Mouse (Mus musculus): ENCODE results near the gene Ccdc89. TPM values are rescaled to one million over a fixed set of nuclear protein-coding genes. Genes with fewer than 3 reads are reported as not detected.

The Ccdc89 gene
- polyA plus RNA-seq, 1 experiment = 0.07 TPM

DNA sequence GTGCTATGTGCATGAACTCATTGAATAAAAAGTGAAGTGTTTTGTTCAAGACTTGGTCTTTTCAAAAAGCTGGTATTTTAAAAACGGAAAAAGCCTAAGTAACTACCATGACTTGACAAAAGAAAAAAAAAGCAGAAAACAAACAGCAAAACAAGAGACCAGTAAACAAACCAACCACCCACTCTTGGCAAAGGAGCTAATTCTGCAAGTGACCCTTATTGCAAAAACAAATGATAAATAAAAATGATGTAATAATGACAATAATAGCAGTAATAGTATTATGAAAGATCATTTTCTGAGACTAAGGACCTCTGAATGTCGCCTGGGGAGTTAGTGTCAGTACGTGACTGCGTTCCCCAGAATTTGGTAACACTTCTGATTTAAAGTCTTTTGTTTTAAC is 15.7 kb downstream of the Ccdc89 start:
- Histone ChIP-seq H3K36me3 (ENCODE audit: control insufficient read depth, insufficient read depth) (peaks cover 14% of the 10 kb centered on the region), H3K4me3 (peak overlapping the region; percentile 81), H3K4me2 (ENCODE audit: low read depth) (peak overlapping the region; percentile 98), H3K27me3 (ENCODE audit: control insufficient read depth, insufficient read depth, insufficient read length) (no peaks in the 10 kb centered on the region), H3ac (ENCODE audit: control insufficient read depth, insufficient read length) (peak overlapping the region; percentile 98), H3K79me2 (ENCODE audit: control insufficient read depth, insufficient read depth) (peaks cover 33% of the 10 kb centered on the region)
- TF ChIP-seq CEBPB (IDR thresholded peaks at IDR 0.05; ENCODE audit: insufficient read depth, poor library complexity, severe bottlenecking) = peak; percentile 49; the same call in 1 of the 2 replicates
- no peak for TF ChIP-seq POLR2AphosphoS2 (IDR thresholded peaks at IDR 0.05; ENCODE audit: insufficient read length, low read depth)
- TF ChIP-seq MYOD1 (IDR thresholded peaks at IDR 0.05; ENCODE audit: control insufficient read depth in 1 of 3, insufficient read length in 2 of 3, low read depth in 2 of 3) = no peak
- no peak for TF ChIP-seq POLR2A (IDR thresholded peaks at IDR 0.05; ENCODE audit: insufficient read length, low read depth)

DNA sequence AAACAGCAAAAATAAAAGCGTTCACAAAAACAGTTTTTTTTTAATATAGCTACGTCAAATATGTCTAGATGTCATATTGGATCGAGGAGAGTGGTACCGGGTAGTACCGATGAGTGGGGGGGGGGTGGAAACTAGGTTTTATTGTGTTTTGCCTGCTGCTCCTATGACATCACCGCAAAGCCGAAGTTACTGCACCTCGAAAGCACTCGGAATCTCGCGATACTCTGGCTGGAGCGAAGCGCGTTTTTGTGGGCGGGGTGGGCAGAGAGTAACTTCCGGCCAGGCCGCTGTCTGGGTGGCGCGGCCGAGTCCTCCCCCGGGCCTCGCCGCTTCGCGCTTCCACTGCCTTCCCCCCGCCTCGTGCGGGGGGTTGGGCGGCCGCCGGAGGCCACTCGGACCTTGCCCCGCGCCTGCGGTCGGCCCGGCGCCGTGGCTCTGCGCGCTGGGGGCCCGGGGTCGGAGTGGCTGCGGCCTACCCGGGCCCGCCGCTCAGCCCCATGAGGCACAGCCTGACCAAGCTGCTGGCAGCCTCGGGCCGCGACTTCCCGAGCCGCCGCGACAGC is 16.2 kb downstream of the Ccdc89 start, which contains the start of gene Crebzf:
TSS of gene Crebzf (plus strand) at position 212 of the 563 bp plus-strand sequence.
- H3K4me3 ChIP-seq = peak within 1 kb of the TSS; percentile 81
- H3ac ChIP-seq (ENCODE audit: control insufficient read depth, insufficient read length) = peak within 1 kb of the TSS; percentile 98
- H3K36me3 ChIP-seq (ENCODE audit: control insufficient read depth, insufficient read depth) = peaks cover 19% of the 10 kb centered on the region
- no peaks in the 10 kb centered on the region for H3K27me3 ChIP-seq (ENCODE audit: control insufficient read depth, insufficient read depth, insufficient read length)
- peaks cover 38% of the 10 kb centered on the region for H3K79me2 ChIP-seq (ENCODE audit: control insufficient read depth, insufficient read depth)
- peak within 1 kb of the TSS; percentile 98 for H3K4me2 ChIP-seq (ENCODE audit: low read depth)
- TF ChIP-seq POLR2A (IDR thresholded peaks at IDR 0.05; ENCODE audit: insufficient read length, low read depth) (peak; percentile 84), E2F4 (IDR thresholded peaks at IDR 0.05; ENCODE audit: insufficient read depth) (peak; percentile 42), SRF (IDR thresholded peaks at IDR 0.05; ENCODE audit: control insufficient read depth, insufficient read length, low read depth) (no peak), TCF3 (IDR thresholded peaks at IDR 0.05; ENCODE audit: insufficient read length, low read depth) (no peak), POLR2AphosphoS2 (IDR thresholded peaks at IDR 0.05; ENCODE audit: insufficient read length, low read depth) (peak; percentile 84), CEBPB (IDR thresholded peaks at IDR 0.05; ENCODE audit: insufficient read depth, poor library complexity, severe bottlenecking) (no peak), REST (IDR thresholded peaks at IDR 0.05; ENCODE audit: insufficient read depth, insufficient read length) (no peak), MYOG (IDR thresholded peaks at IDR 0.05; ENCODE audit: control insufficient read depth in 1 of 3, insufficient read depth in 1 of 3, insufficient read length in 2 of 3, low read depth in 2 of 3) (peak in 1 of 3 experiments; percentile 7), MYOD1 (IDR thresholded peaks at IDR 0.05; ENCODE audit: control insufficient read depth in 1 of 3, insufficient read length in 2 of 3, low read depth in 2 of 3) (no peak)

DNA sequence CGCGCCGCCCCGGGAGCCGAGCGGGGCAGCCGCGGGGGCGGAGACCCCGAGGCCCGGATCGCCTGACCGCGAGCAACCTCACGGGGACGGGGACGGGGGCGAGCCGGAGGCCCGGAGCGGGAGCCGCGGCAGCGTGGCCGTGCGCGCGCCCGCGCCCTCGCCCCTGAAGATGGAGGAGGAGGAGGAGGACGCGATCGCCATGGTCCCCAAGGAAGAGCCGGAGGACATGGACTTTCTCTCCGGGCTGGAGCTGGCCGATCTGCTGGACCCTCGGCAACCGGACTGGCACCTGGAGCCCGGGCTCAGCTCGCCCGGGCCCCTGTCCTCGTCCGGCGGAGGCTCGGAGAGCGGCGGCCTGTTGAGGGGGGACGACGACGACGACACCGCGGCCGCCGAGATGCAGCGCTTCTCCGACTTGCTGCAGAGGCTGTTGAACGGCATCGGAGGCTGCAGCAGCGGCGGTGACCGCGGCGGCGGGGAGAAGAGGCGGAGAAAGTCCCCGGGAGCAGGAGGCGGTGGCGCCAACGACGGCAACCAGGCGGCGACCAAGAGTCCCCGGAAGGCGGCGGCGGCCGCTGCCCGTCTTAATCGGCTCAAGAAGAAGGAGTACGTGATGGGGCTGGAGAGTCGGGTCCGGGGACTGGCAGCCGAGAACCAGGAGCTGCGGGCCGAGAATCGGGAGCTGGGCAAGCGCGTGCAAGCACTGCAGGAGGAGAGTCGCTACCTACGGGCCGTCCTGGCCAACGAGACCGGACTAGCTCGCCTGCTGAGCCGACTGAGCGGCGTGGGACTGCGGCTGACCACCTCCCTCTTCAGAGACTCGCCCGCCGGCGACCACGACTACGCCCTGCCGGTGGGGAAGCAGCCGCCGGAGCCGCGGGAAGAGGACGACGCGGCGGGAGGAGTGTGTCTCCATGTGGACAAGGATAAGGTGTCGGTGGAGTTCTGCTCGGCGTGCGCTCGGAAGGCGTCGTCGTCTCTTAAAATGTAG is 17.0 kb downstream of the Ccdc89 start:
- TF ChIP-seq CEBPB (IDR thresholded peaks at IDR 0.05; ENCODE audit: insufficient read depth, poor library complexity, severe bottlenecking) = no peak
- TF ChIP-seq MYOD1 (IDR thresholded peaks at IDR 0.05; ENCODE audit: control insufficient read depth in 1 of 3, insufficient read length in 2 of 3, low read depth in 2 of 3) = no peak
- peak; percentile 33 for TF ChIP-seq POLR2A (IDR thresholded peaks at IDR 0.05; ENCODE audit: insufficient read length, low read depth)
- TF ChIP-seq REST (IDR thresholded peaks at IDR 0.05; ENCODE audit: insufficient read depth, insufficient read length) = no peak
- TF ChIP-seq MYOG (IDR thresholded peaks at IDR 0.05; ENCODE audit: control insufficient read depth in 1 of 3, insufficient read depth in 1 of 3, insufficient read length in 2 of 3, low read depth in 2 of 3) = no peak
- no peak for TF ChIP-seq TCF12 (IDR thresholded peaks at IDR 0.05; ENCODE audit: insufficient read depth, poor library complexity, severe bottlenecking)
- TF ChIP-seq E2F4 (IDR thresholded peaks at IDR 0.05; ENCODE audit: insufficient read depth) = no peak
- TF ChIP-seq POLR2AphosphoS2 (IDR thresholded peaks at IDR 0.05; ENCODE audit: insufficient read length, low read depth) = peak; percentile 62
- TF ChIP-seq USF1 (IDR thresholded peaks at IDR 0.05; ENCODE audit: low read depth) = no peak
- TF ChIP-seq MAX (IDR thresholded peaks at IDR 0.05; ENCODE audit: low read depth) = no peak
- no peak for TF ChIP-seq TCF3 (IDR thresholded peaks at IDR 0.05; ENCODE audit: insufficient read length, low read depth)
- no peak for TF ChIP-seq SRF (IDR thresholded peaks at IDR 0.05; ENCODE audit: control insufficient read depth, insufficient read length, low read depth)
- Histone ChIP-seq H3K79me2 (ENCODE audit: control insufficient read depth, insufficient read depth) (peaks cover 46% of the 10 kb centered on the region), H3K27me3 (ENCODE audit: control insufficient read depth, insufficient read depth, insufficient read length) (no peaks in the 10 kb centered on the region), H3ac (ENCODE audit: control insufficient read depth, insufficient read length) (peak overlapping the region; percentile 98), H3K4me2 (ENCODE audit: low read depth) (peak overlapping the region; percentile 91), H3K36me3 (ENCODE audit: control insufficient read depth, insufficient read depth) (peaks cover 27% of the 10 kb centered on the region), H3K4me3 (peak overlapping the region; percentile 81)

DNA sequence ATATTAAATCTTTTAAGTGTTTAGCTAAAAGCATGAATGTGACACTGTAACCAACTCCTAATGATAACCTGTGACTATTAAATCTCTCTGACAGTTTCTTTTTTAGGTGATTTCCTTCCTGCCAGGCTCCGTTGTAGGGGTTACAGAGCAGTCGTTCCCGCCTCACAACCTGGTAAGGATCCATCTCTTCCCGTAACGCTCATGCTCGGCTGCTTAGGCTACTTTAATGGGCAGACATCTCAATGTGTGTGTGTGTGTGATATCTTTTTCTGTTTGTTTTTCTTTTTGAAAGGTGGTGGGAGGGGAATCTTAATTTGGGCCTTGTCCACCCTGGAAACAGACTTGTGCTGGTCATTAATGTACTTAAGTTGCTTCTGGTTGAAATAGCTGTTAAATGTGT is 17.8 kb downstream of the Ccdc89 start:
- H3ac ChIP-seq (ENCODE audit: control insufficient read depth, insufficient read length) = peak overlapping the region; percentile 98
- peak overlapping the region; percentile 91 for H3K4me2 ChIP-seq (ENCODE audit: low read depth)
- H3K36me3 ChIP-seq (ENCODE audit: control insufficient read depth, insufficient read depth) = peaks cover 35% of the 10 kb centered on the region
- TF ChIP-seq USF1 (IDR thresholded peaks at IDR 0.05; ENCODE audit: low read depth) (no peak), REST (IDR thresholded peaks at IDR 0.05; ENCODE audit: insufficient read depth, insufficient read length) (no peak), CEBPB (IDR thresholded peaks at IDR 0.05; ENCODE audit: insufficient read depth, poor library complexity, severe bottlenecking) (no peak), MYOG (IDR thresholded peaks at IDR 0.05; ENCODE audit: control insufficient read depth in 1 of 3, insufficient read depth in 1 of 3, insufficient read length in 2 of 3, low read depth in 2 of 3) (no peak), MYOD1 (IDR thresholded peaks at IDR 0.05; ENCODE audit: control insufficient read depth in 1 of 3, insufficient read length in 2 of 3, low read depth in 2 of 3) (no peak), POLR2AphosphoS2 (IDR thresholded peaks at IDR 0.05; ENCODE audit: insufficient read length, low read depth) (no peak), TCF3 (IDR thresholded peaks at IDR 0.05; ENCODE audit: insufficient read length, low read depth) (no peak), E2F4 (IDR thresholded peaks at IDR 0.05; ENCODE audit: insufficient read depth) (no peak), MAX (IDR thresholded peaks at IDR 0.05; ENCODE audit: low read depth) (no peak), TCF12 (IDR thresholded peaks at IDR 0.05; ENCODE audit: insufficient read depth, poor library complexity, severe bottlenecking) (no peak), POLR2A (IDR thresholded peaks at IDR 0.05; ENCODE audit: insufficient read length, low read depth) (no peak), SRF (IDR thresholded peaks at IDR 0.05; ENCODE audit: control insufficient read depth, insufficient read length, low read depth) (no peak)
- peaks cover 53% of the 10 kb centered on the region for H3K79me2 ChIP-seq (ENCODE audit: control insufficient read depth, insufficient read depth)
- H3K27me3 ChIP-seq (ENCODE audit: control insufficient read depth, insufficient read depth, insufficient read length) = no peaks in the 10 kb centered on the region
- peak overlapping the region; percentile 81 for H3K4me3 ChIP-seq

Data from myocyte (in vitro differentiated cells).